Mouse (Mus musculus): ENCODE results near the gene Prpsap1.
A peak's percentile ranks its signal among the peaks of the same experiment; 100 is the strongest.
"Not testable (repeated sequence)": the region's sequence is repeated elsewhere in the genome, so short reads cannot be mapped to it uniquely, and the experiment has no call there.

Gene Prpsap1

DNA sequence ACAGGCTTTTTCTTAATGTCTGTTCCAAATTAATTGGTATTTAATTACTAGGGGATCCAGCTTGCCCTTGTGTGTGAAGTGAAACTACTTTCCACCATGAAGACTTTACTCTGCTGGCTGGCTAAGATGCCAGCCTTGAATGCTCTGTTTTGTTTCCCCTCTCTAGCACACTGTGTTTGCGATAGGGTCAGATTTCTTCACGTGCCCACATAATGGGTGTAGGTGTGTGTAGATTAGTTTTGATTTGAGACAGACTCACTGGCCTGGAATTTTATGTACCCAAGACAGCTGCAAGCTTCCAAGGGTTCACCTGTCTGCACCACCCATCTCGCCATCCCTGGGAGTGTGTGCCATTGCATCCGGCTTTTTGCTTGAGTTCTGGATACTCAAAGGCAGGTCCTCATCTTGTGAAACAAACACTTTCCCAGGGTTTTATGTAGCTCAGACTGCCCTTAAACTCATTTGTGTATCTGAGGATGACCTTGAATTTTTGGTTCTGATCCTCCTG, 19.6 kb upstream of the Prpsap1 start:
- no peak for DNase-seq

DNA sequence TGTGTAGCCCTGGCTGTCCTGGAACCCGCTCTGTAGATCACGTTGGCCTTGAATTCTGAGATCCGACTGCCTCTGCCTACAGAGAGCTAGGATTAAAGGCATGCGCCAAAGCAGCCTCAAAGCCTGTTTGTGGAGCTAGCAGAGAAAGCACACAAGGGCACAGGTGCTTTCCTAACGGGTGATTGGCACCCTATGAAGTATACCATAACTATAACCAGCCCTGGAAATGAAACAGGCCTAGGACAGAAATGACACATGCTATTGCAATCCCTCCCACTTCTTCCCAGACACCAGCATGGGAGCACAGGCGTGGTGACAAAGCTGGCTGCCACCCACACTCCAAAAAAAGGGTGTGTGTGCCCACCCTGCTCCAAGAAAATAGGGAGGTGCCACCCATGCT, 19.0 kb upstream of the Prpsap1 start:
- no peak for DNase-seq

DNA sequence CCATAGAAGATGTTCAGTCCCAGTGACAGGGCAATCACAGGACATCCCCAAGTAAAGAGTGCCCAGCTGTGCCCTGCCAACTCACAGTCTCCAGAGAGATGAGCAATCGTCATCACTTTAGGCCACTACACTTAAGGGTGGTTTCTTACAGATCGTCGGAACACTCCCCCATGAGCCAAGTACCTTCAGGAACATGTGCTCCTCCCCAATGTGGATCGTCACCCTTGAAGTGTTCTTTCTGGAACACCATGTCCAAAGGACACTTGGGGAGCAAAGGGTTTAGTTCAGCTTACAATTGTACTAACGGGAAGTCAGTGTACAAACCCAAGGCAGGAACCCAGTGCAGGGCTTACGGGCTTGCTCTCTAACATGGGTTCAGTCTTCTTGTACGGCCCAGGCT, 18.2 kb upstream of the Prpsap1 start:
- no peak for DNase-seq

DNA sequence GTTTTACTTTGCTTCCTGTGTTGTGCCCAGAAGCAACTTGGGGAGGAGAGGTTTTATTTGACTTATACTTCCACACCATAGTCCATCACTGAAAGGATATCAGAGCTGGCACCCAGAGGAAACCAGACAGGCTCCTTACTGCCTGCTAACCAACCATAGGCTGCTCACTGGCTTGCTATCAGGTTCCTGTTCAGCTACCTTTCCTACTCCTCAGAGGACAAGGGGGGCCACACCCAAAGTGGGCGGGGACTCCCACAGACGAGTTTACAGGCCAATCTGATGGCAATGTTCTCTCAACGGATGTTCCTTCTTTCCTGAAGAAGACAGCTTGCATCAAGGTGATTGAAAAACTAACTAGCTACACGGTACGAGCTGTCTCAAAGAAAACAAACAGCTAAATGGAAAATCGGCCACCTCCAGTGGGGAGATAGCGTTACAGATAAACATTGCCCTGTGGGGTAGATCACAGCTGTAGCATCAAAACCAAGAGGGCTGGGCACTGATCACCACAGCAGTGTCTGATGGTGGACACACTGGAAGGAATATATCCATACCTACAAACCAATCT, 17.4 kb upstream of the Prpsap1 start:
- DNase-seq, result no peak

DNA sequence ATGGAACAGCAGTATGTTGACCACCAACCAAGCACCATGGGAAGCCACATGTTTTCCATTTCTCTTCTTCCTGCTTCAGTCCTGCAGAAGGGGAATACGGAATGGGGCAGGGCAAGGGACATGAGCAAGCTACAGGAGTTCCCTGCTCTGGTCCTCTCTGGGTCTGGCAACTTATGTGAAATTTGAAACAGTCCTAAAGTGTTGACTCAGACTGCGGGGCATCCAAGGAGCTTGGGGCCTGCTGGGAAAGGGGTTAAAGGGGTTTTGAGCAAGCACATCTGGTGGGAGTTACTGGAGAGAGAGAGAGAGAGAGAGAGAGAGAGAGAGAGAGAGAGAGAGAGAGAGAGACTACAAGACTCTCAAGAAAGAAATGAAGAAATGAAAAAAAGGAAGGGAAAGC, 14.7 kb upstream of the Prpsap1 start:
- no peak for DNase-seq

DNA sequence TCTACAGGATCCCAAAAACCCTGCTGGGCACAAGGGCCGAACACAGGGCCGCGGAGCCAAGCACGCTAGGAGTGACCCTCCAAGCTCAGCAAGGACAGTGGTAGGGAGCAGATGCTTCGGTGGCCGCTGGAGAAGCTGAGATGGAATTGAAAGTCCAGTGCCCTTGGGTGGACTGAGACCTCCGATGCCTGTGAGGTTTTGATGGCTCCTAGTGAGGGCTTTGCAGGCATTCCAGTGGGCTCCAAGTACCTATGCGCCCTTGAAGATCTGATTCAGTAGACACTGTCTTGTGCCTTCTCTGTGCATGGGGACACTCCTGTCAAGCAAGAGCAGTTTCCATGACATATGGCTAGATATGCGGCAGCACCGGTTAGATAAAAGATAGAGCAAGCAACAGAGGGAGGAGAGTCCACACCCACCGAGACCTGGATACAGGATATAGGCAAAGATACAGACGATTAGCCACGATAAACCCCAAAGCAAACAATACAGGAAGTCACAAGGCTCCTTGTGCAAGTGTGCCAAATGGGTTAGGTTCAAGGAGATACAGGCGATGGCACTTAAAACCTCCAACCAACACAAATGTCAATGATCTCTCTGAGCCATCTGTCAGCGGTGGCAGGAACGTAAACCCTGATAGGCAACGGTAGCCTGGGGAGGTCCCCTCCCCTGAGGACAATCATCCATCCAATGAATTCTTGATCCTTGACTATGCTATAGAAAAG, 12.3 kb upstream of the Prpsap1 start:
- DNase-seq, result no peak

DNA sequence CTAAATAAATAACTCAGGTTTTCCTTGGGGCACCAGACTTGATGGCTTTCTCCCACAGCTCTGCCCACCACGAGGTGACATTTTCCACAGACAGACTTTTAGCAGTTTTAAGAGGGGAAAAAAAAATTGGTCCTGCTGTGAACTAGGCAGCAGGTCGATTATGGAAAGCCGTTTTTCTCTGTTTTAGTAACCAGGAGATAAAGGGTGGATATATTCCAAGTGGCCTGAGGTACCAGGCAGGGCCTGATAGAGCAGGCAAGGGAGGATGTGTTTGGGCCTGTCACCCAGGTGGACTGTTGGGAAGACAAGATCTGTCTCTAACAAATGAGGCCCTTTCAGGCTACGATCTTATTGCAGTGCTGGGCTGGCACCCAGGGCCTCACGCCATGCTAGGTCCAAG, 11.6 kb upstream of the Prpsap1 start:
- DNase-seq, result no peak

DNA sequence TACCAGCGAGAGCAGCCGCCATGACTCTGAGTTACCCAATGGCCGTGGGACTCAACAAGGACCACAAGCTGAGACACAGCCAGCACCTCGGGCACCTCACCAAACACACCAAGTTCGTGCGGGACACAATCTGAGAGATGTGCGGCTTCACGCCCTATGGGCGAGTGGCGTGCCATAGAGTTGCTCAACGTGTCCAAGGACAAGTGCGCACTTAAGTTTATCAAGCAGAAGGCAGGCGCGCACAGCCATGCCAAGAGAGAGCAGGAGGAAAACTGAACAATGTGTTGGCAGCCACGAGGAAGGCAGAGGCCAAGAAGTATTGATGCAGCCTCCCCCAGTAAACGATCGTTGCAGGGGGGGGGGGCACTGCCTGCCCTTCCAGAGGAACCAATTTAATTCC, 10.5 kb upstream of the Prpsap1 start:
- DNase-seq, result no peak

DNA sequence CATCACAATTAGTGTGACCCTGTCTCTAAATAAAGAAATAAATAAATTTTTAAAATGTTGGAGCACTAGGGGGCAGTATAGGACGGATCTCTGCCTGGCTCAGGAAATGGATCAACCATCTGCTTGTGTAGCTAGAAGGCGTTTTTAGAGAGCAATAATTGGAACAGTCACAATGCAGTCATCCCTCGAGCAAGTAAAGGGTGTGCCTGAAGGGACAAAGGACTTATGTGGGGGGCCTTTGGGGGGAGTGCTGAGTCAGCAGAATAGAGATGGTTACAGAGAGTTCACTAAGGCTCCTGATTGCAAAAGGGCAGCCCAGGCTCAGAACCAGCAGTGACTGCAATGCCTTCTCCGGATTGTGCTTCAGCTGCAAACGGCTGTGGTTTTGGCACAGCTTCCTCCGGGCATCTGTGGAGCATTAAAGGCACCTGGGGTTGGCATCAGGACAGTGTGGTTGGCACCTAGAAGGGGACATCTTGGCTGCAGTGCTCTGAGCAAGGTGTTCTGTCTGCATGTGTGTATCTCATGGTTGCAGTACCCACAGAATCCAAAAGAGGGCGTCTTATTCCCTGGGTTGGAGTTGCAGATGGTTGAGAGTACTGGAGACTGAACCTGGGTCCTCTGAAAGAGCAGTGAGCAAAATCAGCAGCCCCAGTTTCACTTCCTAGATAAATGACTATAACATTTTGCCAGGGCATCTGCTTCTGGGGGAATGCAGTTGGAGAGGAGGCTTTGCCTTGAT, 7.2 kb upstream of the Prpsap1 start:
- DNase-seq, result no peak

DNA sequence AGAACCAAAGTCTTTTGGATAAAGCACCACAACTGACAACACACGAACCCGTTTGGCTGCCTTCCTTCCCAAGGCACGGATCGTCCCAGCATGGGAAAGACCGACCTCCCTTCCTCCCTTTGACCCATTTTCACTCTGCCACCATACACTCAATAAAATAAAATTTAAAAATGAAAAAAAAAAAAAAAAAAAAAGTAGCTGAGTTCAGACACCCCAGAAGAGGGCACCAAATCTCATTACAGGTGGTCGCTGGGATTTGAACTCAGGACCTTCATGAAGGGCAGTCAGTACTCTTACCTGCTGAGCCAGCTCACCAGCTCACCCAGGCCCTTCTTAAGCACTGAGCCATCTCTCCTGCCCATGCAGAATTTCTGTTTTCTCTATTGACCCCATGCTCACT, 5.0 kb upstream of the Prpsap1 start:
- no peak for DNase-seq

DNA sequence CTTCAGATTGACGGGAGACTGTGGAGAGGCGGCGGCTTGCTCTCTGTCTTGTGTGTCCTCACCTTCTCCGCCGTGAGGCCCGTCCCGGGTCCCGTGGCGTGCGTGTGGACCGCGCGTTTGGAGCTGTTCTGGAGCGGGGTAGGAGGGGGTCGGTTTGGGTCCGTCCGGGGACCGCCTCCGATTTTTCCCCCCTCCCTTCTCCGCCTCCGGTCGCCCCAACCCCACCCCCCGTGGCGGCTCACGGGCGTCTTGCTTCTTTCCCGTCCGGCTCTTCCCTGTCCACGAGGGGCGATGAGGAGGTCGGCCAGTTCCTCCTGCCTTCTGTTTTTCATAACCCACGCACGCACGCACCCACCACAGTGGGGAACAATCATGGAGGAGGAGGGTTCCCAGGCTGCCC, 4.6 kb upstream of the Prpsap1 start:
- no peak for DNase-seq

DNA sequence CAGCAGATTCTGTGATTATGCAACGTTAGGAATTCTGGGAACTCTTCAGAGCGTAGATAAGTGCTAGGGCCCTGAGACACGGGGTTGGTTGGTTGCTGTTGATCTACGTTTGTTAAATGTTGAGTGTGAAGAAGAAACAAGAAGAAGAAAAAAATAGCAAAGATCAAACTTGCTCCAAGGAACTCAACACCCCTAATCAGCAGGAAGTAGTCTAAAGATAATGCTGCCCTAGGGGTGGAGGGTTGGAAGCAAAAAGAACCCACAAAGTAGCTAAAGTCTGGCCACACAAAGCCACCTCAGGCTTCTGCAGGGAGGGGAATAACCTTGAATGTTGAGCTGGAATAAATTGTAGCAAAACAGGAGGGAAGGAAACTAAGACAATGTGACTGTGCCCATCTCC, 3.3 kb upstream of the Prpsap1 start:
- no peak for DNase-seq

DNA sequence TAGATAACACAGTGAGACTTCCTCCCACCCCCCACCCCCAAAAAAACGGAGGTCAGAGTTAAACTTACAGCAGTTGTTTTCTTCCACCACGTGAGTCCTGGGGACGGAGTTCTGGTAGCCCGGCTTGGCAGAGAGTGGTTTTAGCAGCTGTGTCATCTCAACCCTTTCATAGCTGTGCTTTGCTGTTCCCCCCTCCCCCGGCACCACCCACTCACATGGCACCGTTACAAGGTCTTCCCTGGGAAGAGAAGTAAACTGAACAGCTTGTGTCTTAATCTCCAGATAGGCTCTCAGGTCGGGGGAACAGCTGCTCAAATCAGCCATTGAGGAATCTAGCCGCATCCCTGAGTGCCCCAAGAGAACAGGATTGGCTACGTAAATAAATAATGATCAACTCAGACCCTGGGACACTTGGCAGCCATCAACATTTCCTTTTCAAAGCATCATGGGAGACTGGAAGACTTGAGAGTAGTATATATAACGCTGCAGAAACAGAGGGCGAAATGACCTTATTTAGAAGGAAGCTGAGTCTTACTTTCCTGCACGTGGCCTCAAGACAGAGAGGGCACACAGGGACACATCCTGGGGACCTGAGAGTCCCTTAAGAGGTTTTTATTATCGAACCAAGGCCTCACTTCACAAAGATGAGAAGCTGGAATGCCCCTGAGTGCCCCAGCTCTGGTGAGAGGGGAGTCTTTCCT, 622 bp upstream of the Prpsap1 start:
- no peak for DNase-seq

DNA sequence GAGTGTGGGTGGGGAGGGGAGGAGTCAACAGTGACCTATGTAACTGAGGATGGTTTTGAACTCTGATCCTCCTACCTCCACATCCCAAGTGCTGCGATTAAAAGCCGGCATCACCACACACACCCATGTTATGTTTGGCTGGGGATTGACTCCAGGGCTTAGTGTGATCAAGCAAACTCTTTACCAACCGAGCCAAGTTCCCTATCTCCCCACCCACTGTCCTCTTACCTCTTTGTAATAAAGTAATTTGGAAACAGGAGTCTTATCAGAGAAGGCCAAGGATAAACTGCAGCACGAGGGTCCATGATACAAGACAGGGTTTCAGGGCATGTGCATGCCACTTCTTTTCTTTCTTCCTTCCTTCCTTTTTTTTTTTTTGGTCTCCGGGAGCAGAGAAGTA, 811 bp downstream of the Prpsap1 start:
- no peak for DNase-seq

DNA sequence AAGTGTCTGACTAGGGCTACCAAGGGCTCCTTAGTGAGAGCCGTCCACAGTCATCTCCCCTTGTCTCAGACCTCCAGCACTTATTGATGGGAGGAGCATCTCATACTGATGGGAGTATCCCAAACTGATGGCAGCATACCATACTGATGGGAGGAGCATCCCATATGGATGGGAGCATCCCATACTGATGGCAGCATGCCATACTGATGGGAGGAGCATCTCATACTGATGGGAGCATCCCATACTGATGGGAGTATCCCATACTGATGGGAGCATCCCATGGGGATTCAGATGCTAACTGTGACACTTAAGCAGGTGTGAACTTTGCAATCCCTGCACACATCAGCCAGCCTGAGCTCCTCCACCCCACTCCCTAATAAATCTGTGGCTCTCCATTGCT, 1.5 kb downstream of the Prpsap1 start:
- not testable (repeated sequence) for DNase-seq

DNA sequence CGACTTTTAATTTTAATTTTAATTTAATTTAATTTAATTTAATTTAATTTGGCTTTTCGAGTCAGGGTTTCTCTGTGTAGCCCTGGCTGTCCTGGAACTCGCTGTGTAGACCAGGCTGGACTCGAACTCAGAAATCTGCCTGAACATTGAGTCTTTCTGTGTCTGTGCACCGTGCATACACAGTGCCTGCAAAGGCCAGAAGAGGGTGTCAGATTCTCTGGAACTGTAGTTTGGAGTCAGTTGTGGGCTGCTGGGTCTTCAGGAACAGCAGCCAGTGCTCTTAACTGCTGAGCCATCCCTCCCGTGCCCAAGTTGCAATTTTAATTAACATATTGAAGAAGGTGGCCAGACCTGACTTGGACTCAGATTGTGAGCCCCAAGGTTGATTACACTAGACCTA, 2.7 kb downstream of the Prpsap1 start:
- no peak for DNase-seq

DNA sequence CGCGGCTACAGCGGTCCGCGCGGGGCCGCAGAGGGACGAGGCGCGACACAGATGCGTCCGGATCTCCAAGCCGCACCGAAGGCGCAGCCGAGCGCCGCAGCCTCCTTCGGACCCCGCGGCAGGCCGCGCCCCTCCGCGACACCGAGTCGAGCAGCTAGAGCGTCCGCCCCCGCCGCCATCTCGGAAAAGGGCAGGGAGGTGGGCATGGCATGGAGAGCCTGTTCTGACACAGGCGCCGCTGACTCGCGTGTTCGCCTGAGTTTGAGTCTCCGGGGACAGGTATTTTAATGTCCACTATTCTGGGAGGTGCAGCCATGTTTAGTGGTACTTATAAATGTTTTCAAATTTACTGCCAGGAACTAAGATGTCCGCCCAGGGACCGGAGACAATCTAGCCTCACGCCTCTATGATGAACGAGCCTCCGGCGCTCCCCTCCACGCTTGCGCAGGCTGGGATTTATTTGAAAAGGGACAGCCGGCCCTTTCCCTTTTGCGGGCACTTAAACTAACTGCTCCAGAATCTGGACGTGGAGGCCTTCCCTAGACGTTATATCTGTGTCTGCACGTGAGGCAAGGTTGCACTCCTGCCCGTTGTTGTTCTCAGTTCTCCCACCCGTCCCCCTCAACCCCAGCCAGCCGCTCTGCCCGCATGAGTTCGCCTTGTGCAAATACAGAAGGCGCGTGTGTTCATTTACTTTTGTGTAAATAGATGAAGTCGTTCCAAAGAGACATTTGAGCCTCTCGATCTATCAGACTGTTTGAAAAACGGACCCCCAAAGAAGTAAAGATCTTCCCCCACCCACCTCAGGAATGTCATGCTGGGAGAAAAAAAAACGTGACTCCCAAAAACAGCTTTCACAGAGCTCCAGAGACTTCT, 3.5 kb downstream of the Prpsap1 start:
- peak; percentile 87 to 88 for DNase-seq

DNA sequence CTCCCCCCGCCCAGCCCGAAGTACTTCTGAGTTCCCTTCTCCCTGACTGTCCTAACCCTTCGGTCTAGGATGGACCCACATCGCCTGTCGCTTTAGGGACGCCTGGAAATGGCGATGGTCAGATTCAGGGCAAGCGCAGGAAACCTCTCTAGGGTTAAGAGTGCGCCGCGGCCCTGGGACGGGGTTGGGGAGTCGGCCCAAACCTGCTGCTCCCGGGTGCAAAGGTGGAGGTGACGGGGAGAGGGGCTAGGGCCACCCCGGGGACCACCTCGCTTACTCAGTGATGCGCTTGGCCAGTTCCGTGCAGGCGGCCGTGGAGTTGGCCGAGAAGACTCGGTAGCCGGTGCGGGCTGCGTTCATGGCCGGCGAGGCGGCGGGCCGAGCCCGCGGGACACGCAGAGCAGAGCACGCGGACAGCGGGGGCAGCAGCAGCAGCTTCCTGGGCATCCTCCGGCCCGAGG, 4.2 kb downstream of the Prpsap1 start:
- DNase-seq, result no peak

DNA sequence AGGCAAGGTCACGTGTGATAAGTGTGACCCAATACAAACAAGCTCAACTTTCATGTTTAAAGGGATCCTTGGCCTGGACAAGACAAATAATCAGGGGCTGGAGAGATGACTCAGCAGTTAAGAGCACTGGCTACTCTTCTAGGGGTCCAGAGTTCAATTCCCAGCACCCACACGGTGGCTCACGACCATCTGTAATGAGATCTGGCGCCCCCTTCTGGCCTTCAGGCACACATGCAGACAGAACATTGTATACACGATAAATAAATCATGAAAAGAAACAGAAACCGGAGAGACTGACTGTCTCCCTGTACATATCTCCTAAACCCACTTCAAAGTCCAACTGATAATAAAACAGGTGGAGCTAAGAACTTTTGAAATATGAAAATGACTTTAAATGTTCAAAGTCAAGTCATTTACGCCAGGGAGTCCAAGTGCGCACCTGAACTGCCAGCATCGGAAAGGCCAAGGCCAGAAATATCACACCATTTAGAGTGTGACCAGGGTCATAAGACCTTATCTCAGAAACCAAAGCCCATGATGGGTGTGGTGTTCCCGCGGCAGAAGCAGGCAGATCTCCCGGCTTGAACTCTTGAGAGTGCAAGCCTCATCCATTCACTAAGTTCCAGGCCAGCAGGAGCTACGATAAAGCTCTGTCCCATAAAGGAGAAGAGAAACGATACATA, 5.2 kb downstream of the Prpsap1 start:
- DNase-seq, result no peak

DNA sequence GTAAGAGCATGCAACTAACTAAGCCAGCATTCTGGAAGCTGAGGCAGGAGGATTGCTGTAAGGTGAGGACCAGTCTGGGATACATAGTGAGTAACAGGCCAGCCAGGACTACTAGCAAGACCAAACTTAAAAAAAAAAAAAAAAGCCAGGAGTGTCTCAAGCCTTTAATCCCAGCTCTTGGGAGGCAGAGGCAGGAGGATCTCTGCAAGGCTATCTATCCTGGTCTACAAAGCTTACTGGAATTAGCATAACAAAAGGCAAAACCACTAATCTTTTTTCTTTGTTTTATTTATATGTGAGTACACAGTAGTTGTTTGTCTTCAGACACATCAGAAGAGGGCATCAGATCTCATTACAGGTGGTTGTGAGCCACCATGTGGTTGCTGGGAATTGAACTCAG, 5.8 kb downstream of the Prpsap1 start:
- no peak for DNase-seq

DNA sequence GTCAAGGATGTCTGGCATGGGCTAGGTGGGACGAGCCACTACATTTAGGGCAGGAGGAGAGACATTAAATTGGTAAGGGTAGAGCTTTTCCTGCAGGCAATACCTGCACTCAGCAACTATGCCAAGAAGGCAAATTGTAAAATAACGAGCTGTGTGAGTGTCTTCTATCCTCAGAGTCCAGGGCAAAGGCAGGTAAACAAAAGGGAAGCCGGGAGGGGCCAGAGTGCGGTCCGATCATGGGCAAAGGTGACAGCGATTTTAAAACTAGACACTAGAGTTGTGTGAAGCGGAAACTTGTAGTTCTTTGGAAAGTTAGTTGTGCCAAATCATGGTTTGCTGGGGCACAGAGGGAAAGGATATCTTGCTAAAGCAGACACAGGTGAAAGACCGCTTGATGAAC, 9.7 kb downstream of the Prpsap1 start:
- no peak for DNase-seq

DNA sequence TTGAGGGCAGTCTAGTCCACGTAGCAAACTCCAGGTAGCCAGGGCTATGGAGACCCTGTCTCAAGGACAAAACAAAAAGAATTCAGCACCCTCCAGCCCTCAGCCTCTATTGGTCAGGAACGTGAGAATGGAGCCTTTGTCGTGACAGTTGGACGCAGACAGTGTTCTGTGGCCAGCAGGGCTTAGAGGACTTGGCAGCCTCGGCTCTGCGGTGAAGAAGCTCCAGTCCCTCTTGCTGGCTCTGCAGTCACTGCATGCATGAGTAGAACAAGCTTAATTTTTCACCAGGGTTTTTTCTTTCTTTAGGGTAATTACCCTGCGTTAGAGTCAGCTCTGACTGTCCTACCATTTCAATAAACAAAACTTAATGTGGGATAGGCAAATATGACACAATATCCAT, 12.2 kb downstream of the Prpsap1 start:
- no peak for DNase-seq
